Mouse (Mus musculus) layer of hippocampus, adult 11-12 months (tissue): ENCODE results near the gene Sec24a.

ENCODE experiments used
- DNase-seq: peaks from one replicate; pipeline ENCODE4 v3.0.0; 2022; ENCODE audit warnings: low spot score

Gene Sec24a

GRCm38 (mm10) chr11:51649111-51649888 is 114.1 kb downstream of the Sec24a start:
- no peak for DNase-seq

- no peak for DNase-seq
These were observed 114.9 kb downstream of the Sec24a start for GRCm38 (mm10) chr11:51648566-51648965.

GRCm38 (mm10) chr11:51646751-51647667 is 116.4 kb downstream of the Sec24a start:
- DNase-seq = no peak

- no peak for DNase-seq
These were observed 117.2 kb downstream of the Sec24a start for GRCm38 (mm10) chr11:51646245-51646644.

GRCm38 (mm10) chr11:51645293-51645692 is 118.1 kb downstream of the Sec24a start:
- no peak for DNase-seq

- DNase-seq = no peak
These were observed 119.2 kb downstream of the Sec24a start for GRCm38 (mm10) chr11:51644217-51644616.

GRCm38 (mm10) chr11:51643761-51644160 is 119.7 kb downstream of the Sec24a start:
- DNase-seq = no peak

GRCm38 (mm10) chr11:51643202-51643601 is 120.2 kb downstream of the Sec24a start:
- DNase-seq = no peak
